Mouse (Mus musculus) olfactory bulb, adult 2 months (tissue): ENCODE results near the gene Dpm2.

Experiments
- CTCF ChIP-seq: fragments of 200-500 bp; IDR thresholded peaks from 2 replicates; pipeline ENCODE4 v1.5.1; 2012; ENCODE audit warnings: low read depth, mild to moderate bottlenecking, low read length, moderate library complexity; ENCODE audit not compliant: insufficient read depth
- POLR2A ChIP-seq: fragments of 200-500 bp; IDR thresholded peaks from 2 replicates; pipeline ENCODE4 v1.6.1; 2012; ENCODE audit warnings: mild to moderate bottlenecking, low read depth, low read length, moderate library complexity; ENCODE audit not compliant: insufficient read depth

DNA sequence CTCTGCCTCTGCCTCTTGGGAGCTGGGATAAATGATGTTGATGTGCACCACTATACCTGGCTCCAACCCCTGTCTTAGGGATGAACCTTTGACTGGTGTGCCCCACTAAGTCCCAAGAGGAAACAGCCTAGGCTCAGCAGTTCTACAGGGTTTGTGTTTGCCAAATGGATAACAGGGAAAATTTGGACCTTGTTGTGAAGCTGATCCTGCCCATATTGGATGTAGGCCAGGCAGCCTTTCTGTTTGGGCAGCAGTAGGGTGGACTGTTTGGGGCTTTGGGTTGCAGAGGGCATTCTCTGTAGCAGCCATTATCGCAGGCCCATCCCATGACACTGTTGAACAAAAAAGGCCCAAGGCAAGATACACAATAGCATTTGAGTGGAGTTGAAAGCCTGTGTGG is 23.7 kb upstream of the Dpm2 start:
- TF ChIP-seq POLR2A (no peak), CTCF (no peak)
